Mouse (Mus musculus) neural tube, embryonic 14.5 days (tissue): ENCODE results near the gene Zc3h14. TPM values are rescaled to one million over a fixed set of nuclear protein-coding genes. Genes with fewer than 3 reads are reported as not detected.

Experiments
- ATAC-seq: fragments of 200-750 bp; cut with Nextera tagmentation; 2 replicates; pipeline ENCODE4 v1.8.0; 2017; ENCODE audit warnings: low read depth, mild to moderate bottlenecking, moderate TSS enrichment, moderate library complexity
- H3K27ac ChIP-seq: fragments of 300-500 bp; sonication (generic); 2 replicates; pipeline ENCODE4 v1.5.1; 2014; ENCODE audit warnings: low read depth, mild to moderate bottlenecking, control low read depth, low read length, moderate library complexity, mixed read lengths
- H3K27me3 ChIP-seq: fragments of 300-500 bp; sonication (generic); 2 replicates; pipeline ENCODE4 v1.6.1; 2014; ENCODE audit warnings: low read length; ENCODE audit not compliant: control insufficient read depth, insufficient read depth
- H3K36me3 ChIP-seq: fragments of 300-500 bp; sonication (generic); 2 replicates; pipeline ENCODE4 v1.6.1; 2014; ENCODE audit warnings: low read length, mixed read lengths; ENCODE audit not compliant: control insufficient read depth, insufficient read depth
- H3K4me1 ChIP-seq: fragments of 300-500 bp; sonication (generic); 2 replicates; pipeline ENCODE4 v1.6.1; 2014; ENCODE audit warnings: low read length; ENCODE audit not compliant: control insufficient read depth, insufficient read depth
- H3K4me2 ChIP-seq: fragments of 300-500 bp; sonication (generic); 2 replicates; pipeline ENCODE4 v1.6.1; 2014; ENCODE audit warnings: mild to moderate bottlenecking, low read depth, low read length, control low read depth
- H3K4me3 ChIP-seq: fragments of 300-500 bp; sonication (generic); 2 replicates; pipeline ENCODE4 v1.5.1; 2014; ENCODE audit warnings: low read depth, low read length, control low read depth, mixed read lengths
- H3K9ac ChIP-seq: fragments of 300-500 bp; sonication (generic); replicated peaks from 2 replicates; pipeline ENCODE4 v1.6.1; 2014; ENCODE audit warnings: low read depth, mild to moderate bottlenecking, control low read depth, low read length, mixed read lengths
- H3K9me3 ChIP-seq: fragments of 300-500 bp; sonication (generic); 2 replicates; pipeline ENCODE4 v1.6.1; 2016; ENCODE audit warnings: low read length; ENCODE audit not compliant: control insufficient read depth
- WGBS: fragments of 180-500 bp; shearing (Covaris S2); extraction: QIAGEN DNeasy Blood & Tissue Kit; methylation state at CpG from one replicate; pipeline ENCODE4 v1.1.7; 2014; 5-methylcytosine and 5-hydroxymethylcytosine counted together
- polyA plus RNA-seq: library from polyadenylated mRNA; unstranded; fragments of >200 nt; fragmentation: Nextera tagmentation; extraction: Ambion mirVana; gene quantifications from 2 replicates; pipeline ENCODE4 v1.2.1, GENCODE M21; 2014

Gene Zc3h14
- polyA plus RNA-seq, 1 experiment from 2014 or later = 126 TPM

DNA sequence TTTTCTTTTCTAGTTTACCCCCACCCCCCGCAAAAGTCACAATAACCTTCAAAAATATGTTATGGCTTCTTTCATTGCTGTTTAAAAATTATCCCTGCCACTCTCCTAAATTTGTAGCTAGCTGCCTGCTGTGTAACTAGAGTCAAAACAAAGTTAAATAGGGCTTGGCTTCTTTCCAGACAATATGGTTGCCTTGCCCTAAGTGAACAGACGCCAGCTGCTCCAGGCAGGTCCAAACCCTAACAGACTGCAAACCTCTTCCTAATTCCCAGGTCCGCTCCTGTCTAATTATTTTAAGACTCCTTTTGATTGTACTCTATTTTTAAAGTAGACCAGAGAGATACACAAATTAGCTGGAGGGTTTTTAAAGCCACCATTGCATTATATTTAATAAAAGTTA lies 26.1 kb upstream of the Zc3h14 start:
- Histone ChIP-seq H3K9ac (no peak overlapping the region), H3K36me3 (no peaks in the 10 kb centered on the region), H3K27ac (no peak overlapping the region), H3K4me2 (no peak overlapping the region), H3K4me3 (no peak overlapping the region), H3K4me1 (0 out of 2 replicates have a peak, but pooled peaks cover 3% of the 10 kb centered on the region), H3K9me3 (no peaks in the 10 kb centered on the region), H3K27me3 (no peaks in the 10 kb centered on the region)
- ATAC-seq = peak; percentile 71; the same call in 1 of the 2 replicates
- 40% methylated on average over 3 of the region's 3 CpGs for WGBS

DNA sequence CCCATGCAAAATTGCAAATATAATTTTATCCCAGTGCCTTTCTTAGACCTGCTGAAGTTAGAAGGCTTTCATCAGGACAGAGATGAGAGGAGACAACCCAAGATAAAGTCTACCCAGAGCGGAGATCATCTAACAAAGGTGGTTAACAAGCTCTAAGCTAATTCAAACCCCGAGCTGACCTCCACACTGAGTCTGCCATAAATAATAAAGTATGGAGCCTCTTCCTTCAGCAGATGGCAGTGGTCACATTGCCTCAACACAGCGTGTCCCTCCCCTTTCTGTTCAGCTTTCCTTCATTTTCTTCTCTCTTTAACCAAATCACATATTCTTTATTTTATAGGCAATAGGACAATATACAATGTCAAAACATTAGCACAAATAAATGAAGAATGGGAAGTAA lies 25.7 kb upstream of the Zc3h14 start:
- 37% methylated on average over 3 of the region's 3 CpGs for WGBS
- H3K4me2 ChIP-seq = no peak overlapping the region
- no peaks in the 10 kb centered on the region for H3K36me3 ChIP-seq
- ATAC-seq = 0 out of 2 replicates have a peak, but pooled peaks have one; percentile 41
- H3K27ac ChIP-seq = no peak overlapping the region
- H3K4me1 ChIP-seq = 0 out of 2 replicates have a peak, but pooled peaks cover 3% of the 10 kb centered on the region
- H3K9ac ChIP-seq = no peak overlapping the region
- no peaks in the 10 kb centered on the region for H3K27me3 ChIP-seq
- no peak overlapping the region for H3K4me3 ChIP-seq
- no peaks in the 10 kb centered on the region for H3K9me3 ChIP-seq

DNA sequence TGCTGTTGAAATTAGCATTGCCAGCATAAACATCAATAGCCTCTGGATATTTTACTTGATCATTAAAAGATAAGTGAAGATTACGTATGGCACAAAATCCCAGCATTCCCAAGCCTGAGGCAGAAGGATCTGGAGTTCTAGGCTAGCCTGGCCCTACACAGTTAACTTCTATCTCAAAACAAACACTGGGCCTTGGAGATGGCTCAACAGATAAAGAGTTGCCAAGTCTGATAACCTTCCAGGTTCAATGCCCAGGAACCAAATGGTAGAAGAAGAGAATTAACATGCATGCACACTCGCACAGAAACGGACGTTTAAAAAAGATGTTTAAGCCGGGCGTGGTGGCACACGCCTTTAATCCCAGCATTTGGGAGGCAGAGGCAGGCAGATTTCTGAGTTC lies 22.5 kb upstream of the Zc3h14 start:
- Histone ChIP-seq H3K4me2 (no peak overlapping the region), H3K36me3 (no peaks in the 10 kb centered on the region)
- 94% methylated on average over 7 of the region's 7 CpGs for WGBS

DNA sequence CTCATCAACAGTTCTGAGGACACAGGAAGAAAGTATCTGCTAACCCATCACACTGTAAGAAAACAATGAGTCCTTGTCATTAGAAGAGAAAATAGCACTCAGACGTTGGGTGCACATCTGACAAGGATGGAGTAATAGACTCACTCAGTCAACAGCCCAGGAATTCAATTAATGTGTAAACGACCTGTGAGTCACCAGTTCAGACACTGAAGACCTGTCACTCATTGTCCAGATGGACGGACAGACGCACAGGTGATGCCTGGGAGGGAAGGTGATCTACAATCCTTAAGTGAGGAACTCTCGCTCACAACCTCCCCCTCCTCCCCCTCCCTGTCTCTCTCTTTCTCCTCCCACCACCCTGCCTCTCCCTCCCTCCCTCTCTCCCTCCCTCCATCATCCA lies 21.8 kb upstream of the Zc3h14 start:
- Histone ChIP-seq H3K4me3 (no peak overlapping the region), H3K4me1 (0 out of 2 replicates have a peak, but pooled peaks cover under 1% of the 10 kb centered on the region), H3K27me3 (no peaks in the 10 kb centered on the region), H3K4me2 (no peak overlapping the region), H3K36me3 (no peaks in the 10 kb centered on the region), H3K9ac (no peak overlapping the region), H3K27ac (no peak overlapping the region), H3K9me3 (no peaks in the 10 kb centered on the region)
- WGBS = 78% methylated on average over 5 of the region's 5 CpGs
- ATAC-seq = no peak

More for the DNA sequence above, 22.5 kb upstream of the Zc3h14 start:
- Histone ChIP-seq H3K4me1 (0 out of 2 replicates have a peak, but pooled peaks cover 3% of the 10 kb centered on the region), H3K27me3 (no peaks in the 10 kb centered on the region), H3K9me3 (no peaks in the 10 kb centered on the region), H3K9ac (no peak overlapping the region), H3K27ac (no peak overlapping the region), H3K4me3 (no peak overlapping the region)
- ATAC-seq = no peak

DNA sequence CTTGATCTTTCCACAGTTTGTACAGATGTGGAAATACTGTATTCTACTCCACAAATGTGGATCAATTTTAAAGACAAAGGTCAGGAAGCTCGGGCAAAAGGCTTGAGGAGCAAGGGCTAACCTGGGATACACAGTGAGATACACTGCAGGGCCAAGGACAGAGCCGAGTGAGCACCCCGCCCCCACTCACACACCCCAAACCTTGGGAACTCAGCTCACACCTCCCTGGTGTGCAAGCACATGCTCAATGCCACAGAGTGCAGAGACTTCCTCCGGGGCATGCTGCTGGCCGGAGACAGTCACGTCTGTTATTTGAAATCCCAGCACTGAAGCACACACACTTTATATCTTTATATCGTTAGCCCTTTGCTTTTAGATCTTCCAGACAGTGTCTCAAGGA lies 20.7 kb upstream of the Zc3h14 start:
- H3K36me3 ChIP-seq = no peaks in the 10 kb centered on the region
- H3K9me3 ChIP-seq = no peaks in the 10 kb centered on the region
- H3K27me3 ChIP-seq = no peaks in the 10 kb centered on the region
- H3K4me2 ChIP-seq = no peak overlapping the region
- WGBS = 89% methylated on average over 7 of the region's 7 CpGs
- no peaks in the 10 kb centered on the region for H3K4me1 ChIP-seq
- H3K27ac ChIP-seq = no peak overlapping the region
- no peak for ATAC-seq
- no peak overlapping the region for H3K9ac ChIP-seq
- H3K4me3 ChIP-seq = no peak overlapping the region

DNA sequence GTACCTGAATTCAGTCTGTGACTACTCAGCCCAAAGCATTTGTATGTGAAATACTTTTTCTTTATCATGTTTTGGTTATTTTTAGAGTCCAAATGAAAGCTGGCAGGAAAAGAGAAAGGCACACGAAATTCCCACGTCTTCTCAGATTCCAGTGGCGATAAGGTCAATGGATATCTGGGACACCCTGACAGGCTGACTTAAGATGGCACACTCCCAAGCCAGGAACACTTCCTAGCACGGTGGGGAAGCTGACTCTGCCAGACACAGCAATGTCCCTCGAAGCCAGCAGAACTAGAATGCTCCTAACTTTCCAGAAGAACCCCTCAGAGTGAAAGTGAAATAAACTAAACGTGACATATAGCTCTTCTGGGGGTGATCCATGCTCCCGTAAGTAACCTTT lies 19.6 kb upstream of the Zc3h14 start:
- Histone ChIP-seq H3K27ac (no peak overlapping the region), H3K9me3 (no peaks in the 10 kb centered on the region), H3K4me2 (no peak overlapping the region), H3K27me3 (no peaks in the 10 kb centered on the region), H3K9ac (no peak overlapping the region), H3K4me1 (no peaks in the 10 kb centered on the region), H3K4me3 (no peak overlapping the region), H3K36me3 (no peaks in the 10 kb centered on the region)
- no peak for ATAC-seq
- 83% methylated on average over 7 of the region's 7 CpGs for WGBS

DNA sequence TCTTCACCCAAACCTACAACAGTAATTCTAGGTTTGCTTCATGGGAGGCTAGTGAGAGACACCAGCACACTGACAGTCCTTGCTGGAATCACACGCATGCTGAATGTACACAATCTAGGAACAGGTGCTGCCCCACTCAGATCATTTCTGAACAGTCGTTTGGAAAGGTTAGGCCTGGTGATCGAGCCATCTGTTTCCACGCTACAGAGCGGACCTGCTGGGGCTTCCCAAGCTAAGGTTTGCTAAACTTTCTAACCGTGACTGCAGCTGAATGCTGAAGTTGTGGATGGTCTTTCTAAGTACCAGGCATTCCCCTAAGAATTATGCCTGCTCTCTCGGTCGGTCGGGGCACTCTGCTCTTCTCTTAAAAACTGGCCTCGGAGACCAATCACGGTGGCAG lies 16.1 kb upstream of the Zc3h14 start:
- ATAC-seq = no peak
- Histone ChIP-seq H3K9ac (no peak overlapping the region), H3K9me3 (no peaks in the 10 kb centered on the region), H3K27me3 (no peaks in the 10 kb centered on the region), H3K27ac (no peak overlapping the region), H3K4me3 (no peak overlapping the region), H3K36me3 (no peaks in the 10 kb centered on the region), H3K4me2 (no peak overlapping the region), H3K4me1 (peaks cover 21% of the 10 kb centered on the region)
- WGBS = 81% methylated on average over 11 of the region's 11 CpGs

DNA sequence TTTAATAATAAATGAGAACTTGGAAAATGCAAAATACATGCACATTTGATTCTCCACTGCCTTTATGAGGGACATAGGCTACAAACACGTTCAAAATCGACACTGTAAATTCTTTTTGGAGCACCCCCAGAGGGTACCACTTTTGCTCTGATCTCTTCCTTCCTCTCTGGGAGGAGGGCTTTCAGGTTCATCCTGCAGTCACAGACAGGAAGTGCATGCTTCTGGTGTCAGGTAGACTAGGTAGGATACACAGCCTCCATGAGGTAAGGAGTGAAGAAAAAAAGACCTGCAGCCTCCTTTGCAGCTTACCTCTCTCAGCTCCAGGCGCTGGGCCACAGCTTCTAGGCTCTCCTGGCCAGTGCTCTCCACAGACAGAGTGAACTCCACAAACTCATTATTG lies 13.6 kb upstream of the Zc3h14 start:
- Histone ChIP-seq H3K4me3 (peak overlapping the region; percentile 58), H3K36me3 (no peaks in the 10 kb centered on the region), H3K4me1 (peaks cover 21% of the 10 kb centered on the region), H3K27me3 (no peaks in the 10 kb centered on the region; the same call in 1 of the 2 replicates), H3K27ac (no peak overlapping the region), H3K4me2 (peak overlapping the region; percentile 88), H3K9ac (peak overlapping the region; percentile 68), H3K9me3 (no peaks in the 10 kb centered on the region)
- 79% methylated on average over 3 of the region's 3 CpGs for WGBS
- ATAC-seq = no peak

DNA sequence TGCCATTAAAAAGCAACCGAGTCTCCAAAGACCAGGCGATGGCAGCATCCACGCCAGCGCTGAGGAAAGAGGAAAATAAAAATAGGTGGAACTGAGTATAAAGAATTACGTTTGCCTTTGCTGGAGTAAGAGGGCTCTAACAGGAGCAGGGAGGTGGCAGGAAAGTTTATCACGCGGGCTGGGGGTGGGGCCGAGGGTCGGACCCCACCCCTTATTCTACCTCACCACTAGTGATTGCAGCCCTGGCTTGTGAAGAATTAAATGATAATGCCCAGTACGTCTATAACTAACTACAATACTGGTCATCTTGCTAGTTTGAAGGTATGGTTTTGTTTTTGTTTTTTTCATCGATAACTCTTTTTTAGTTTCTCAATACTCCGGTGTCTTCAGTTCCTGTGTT lies 13.0 kb upstream of the Zc3h14 start:
- no peak overlapping the region for H3K27ac ChIP-seq
- peak overlapping the region; percentile 58 for H3K4me3 ChIP-seq
- H3K9me3 ChIP-seq = no peaks in the 10 kb centered on the region

More for the DNA sequence above, 13.0 kb upstream of the Zc3h14 start:
- Histone ChIP-seq H3K4me1 (peaks cover 21% of the 10 kb centered on the region), H3K9ac (peak overlapping the region; percentile 68), H3K36me3 (no peaks in the 10 kb centered on the region), H3K4me2 (peak overlapping the region; percentile 88), H3K27me3 (no peaks in the 10 kb centered on the region; the same call in 1 of the 2 replicates)
- ATAC-seq = no peak
- WGBS = 12% methylated on average over 12 of the region's 12 CpGs
